In genomic region chr6:127803046-127803729, GRCm38 (mm10) we compare ENCODE assay signal across 17 mouse cellular contexts. TPM values are rescaled to one million over a fixed set of nuclear protein-coding genes. Genes with fewer than 3 reads are reported as not detected.
A peak's percentile ranks its signal among the peaks of the same experiment; 100 is the strongest.
DNase-seq lines count a peak whose midpoint lies in the region; ATAC-seq and TF ChIP-seq lines count a peak whose summit lies in the region.
"Had no signal": no experiment of that assay in that cellular context is flagged by ENCODE, and none has a peak within 500 bp of the region (broad histone marks: within the 10 kb centered on the region; RNA-seq: fewer than 3 reads in every experiment).

No protein-coding gene starts in this region.

- no peak overlapping the region for H3K9ac ChIP-seq in neural tube, embryonic 13.5 days
- H3K9ac ChIP-seq in hindbrain, postnatal 0 days (replicated peaks; ENCODE audit: low read length): no peak overlapping the region
- H3K9ac ChIP-seq: kidney, embryonic 15.5 days had no signal

- DNase-seq in frontal cortex, postnatal 14 days (ENCODE audit: low spot score in 2 of 2): peak; percentile 11 to 14
- DNase-seq in frontal cortex, postnatal 25 days (ENCODE audit: low spot score in 2 of 2): no peak
- DNase-seq in neural tube, embryonic 10.5 days (ENCODE audit: extremely low spot score, low spot score): no peak
- DNase-seq in hindbrain, postnatal 0 days (ENCODE audit: low spot score): peak; percentile 76
- DNase-seq in right cerebral cortex, postnatal 14 days: peak; percentile 32
- DNase-seq in gastrocnemius, postnatal 10 days: no peak
- DNase-seq in heart, adult 11 months: no peak
- DNase-seq: cerebellum, postnatal 36 days; heart, postnatal 36 days; thymus, postnatal 25 days had no signal

- no peak overlapping the region for H3K4me3 ChIP-seq in neural tube, embryonic 13.5 days
- no peak overlapping the region for H3K4me3 ChIP-seq in hindbrain, postnatal 0 days (ENCODE audit: low read length)
- H3K4me3 ChIP-seq: erythroblast, embryonic 14.5 days; kidney, embryonic 15.5 days had no signal

- H3K9me3 ChIP-seq in neural tube, embryonic 13.5 days: no peaks in the 10 kb centered on the region
- no peaks in the 10 kb centered on the region for H3K9me3 ChIP-seq in hindbrain, postnatal 0 days (ENCODE audit: low read length)
- H3K9me3 ChIP-seq: kidney, embryonic 15.5 days had no signal

- peaks cover 4% of the 10 kb centered on the region; the same call in 1 of the 2 replicates for H3K4me1 ChIP-seq in neural tube, embryonic 13.5 days (replicated peaks)
- no peaks in the 10 kb centered on the region; the same call in 1 of the 2 replicates for H3K4me1 ChIP-seq in hindbrain, postnatal 0 days (ENCODE audit: insufficient read depth, low read length)

- no peaks in the 10 kb centered on the region for H3K36me3 ChIP-seq in neural tube, embryonic 13.5 days
- no peaks in the 10 kb centered on the region for H3K36me3 ChIP-seq in hindbrain, postnatal 0 days (ENCODE audit: insufficient read depth, low read length)
- H3K36me3 ChIP-seq: kidney, embryonic 15.5 days had no signal

- no peak overlapping the region for H3K4me2 ChIP-seq in neural tube, embryonic 13.5 days
- no peak overlapping the region for H3K4me2 ChIP-seq in hindbrain, postnatal 0 days (ENCODE audit: low read depth, low read length)
- H3K4me2 ChIP-seq: kidney, embryonic 15.5 days had no signal

- H3K27ac ChIP-seq in neural tube, embryonic 13.5 days (replicated peaks): no peak overlapping the region
- no peak overlapping the region for H3K27ac ChIP-seq in hindbrain, postnatal 0 days
- H3K27ac ChIP-seq: kidney, embryonic 15.5 days had no signal

- peak; percentile 63; the same call in 1 of the 2 replicates for ATAC-seq in neural tube, embryonic 13.5 days (ENCODE audit: low read depth)
- ATAC-seq in hindbrain, postnatal 0 days: peak; percentile 90

- 46% methylated on average over 9 of the region's 9 CpGs for WGBS in neural tube, embryonic 13.5 days
- WGBS in hindbrain, postnatal 0 days: 32% methylated on average over 9 of the region's 9 CpGs

- no peak for TF ChIP-seq CTCF in hindbrain, postnatal 0 days (IDR thresholded peaks at IDR 0.05; ENCODE audit: low read depth)

- no peaks in the 10 kb centered on the region; the same call in none of the 2 replicates for H3K27me3 ChIP-seq in neural tube, embryonic 13.5 days
- no peaks in the 10 kb centered on the region for H3K27me3 ChIP-seq in hindbrain, postnatal 0 days (ENCODE audit: insufficient read depth, low read length)
- H3K27me3 ChIP-seq: kidney, embryonic 15.5 days had no signal

RNA-seq across cellular contexts. Expression of gene Prmt8, which starts 33.9 kb away (rescaled TPM):
- 39.9 and 40.9 TPM in 2 replicates for polyA plus RNA-seq in neural tube, embryonic 13.5 days (2015; fragmentation: Nextera tagmentation; extraction: Ambion mirVana)
- 24.9 and 28.7 TPM in 2 replicates for total RNA-seq in hindbrain, postnatal 0 days (2014; rRNA removed)
- polyA plus RNA-seq in hindbrain, postnatal 0 days (2015; fragmentation: Nextera tagmentation; extraction: Ambion mirVana): 31.7 and 35.5 TPM in 2 replicates
- total RNA-seq in gastrocnemius, postnatal 10 days (2021): under 1 TPM; 0.16 to 0.21 TPM
- total RNA-seq: CH12.LX; granulocyte monocyte progenitor cell, adult 5-6 weeks; heart, postnatal 36 days; monocyte, adult 5-6 weeks had no signal
- polyA plus RNA-seq: erythroblast, embryonic 14.5 days; lung, embryonic 16.5 days had no signal

Comparison
In these comparisons a context has a peak if more than half of its experiments do, and no peak if none do; other contexts are left out.
1. DNase-seq: peak in frontal cortex, postnatal 14 days (2 of 2), hindbrain, postnatal 0 days (single experiment) and right cerebral cortex, postnatal 14 days (single experiment); none in frontal cortex, postnatal 25 days (0 of 2), neural tube, embryonic 10.5 days (single experiment), gastrocnemius, postnatal 10 days (single experiment) and heart, adult 11 months (single experiment).
2. RNA of gene Prmt8, which starts 33.9 kb away (total RNA-seq): 24.9 to 28.7 TPM in hindbrain, postnatal 0 days; 0.16 to 0.21 TPM in gastrocnemius, postnatal 10 days; every median in the first group is over 10 times any median in the second.